Mouse (Mus musculus) C2C12 (cell line): Measurements from ENCODE around the gene Nek7. TPM values are rescaled to one million over a fixed set of nuclear protein-coding genes. Genes with fewer than 3 reads are reported as not detected.

Source experiments
- H3K27me3 ChIP-seq: one replicate; pipeline ENCODE4 v1.6.1; 2011; ENCODE audit not compliant: control insufficient read depth, insufficient read depth, insufficient read length
- H3K36me3 ChIP-seq: one replicate; pipeline ENCODE4 v1.6.1; 2011; ENCODE audit not compliant: control insufficient read depth, insufficient read depth
- H3K4me3 ChIP-seq: one replicate; pipeline ENCODE4 v1.5.1; 2011; ENCODE audit warnings: mild to moderate bottlenecking, control low read depth; ENCODE audit not compliant: poor library complexity, insufficient read depth, severe bottlenecking
- H3K79me2 ChIP-seq: one replicate; pipeline ENCODE4 v1.6.1; 2011; ENCODE audit not compliant: control insufficient read depth, insufficient read depth
- H3K79me3 ChIP-seq: one replicate; pipeline ENCODE4 v1.6.1; 2011; ENCODE audit warnings: low read depth, control low read depth
- H3ac ChIP-seq: one replicate; pipeline ENCODE3; 2011; ENCODE audit warnings: low read depth; ENCODE audit not compliant: control insufficient read depth, insufficient read length
- CEBPB ChIP-seq: IDR thresholded peaks from one replicate; pipeline ENCODE4 v1.6.1; 2011; ENCODE audit warnings: low read depth, mild to moderate bottlenecking, control low read depth, moderate library complexity
- CTCF ChIP-seq: IDR thresholded peaks from one replicate; pipeline ENCODE4 v1.5.1; 2011; ENCODE audit not compliant: control insufficient read depth, insufficient read depth, insufficient read length
- FOSL1 ChIP-seq: IDR thresholded peaks from one replicate; pipeline ENCODE4 v1.8.0; 2011; ENCODE audit warnings: mild to moderate bottlenecking, low read length; ENCODE audit not compliant: poor library complexity, insufficient read depth, severe bottlenecking
- MAX ChIP-seq: IDR thresholded peaks from one replicate; pipeline ENCODE4 v1.6.1; 2011; ENCODE audit warnings: mild to moderate bottlenecking, control low read depth
- MYOD1 ChIP-seq: IDR thresholded peaks from one replicate; pipeline ENCODE4 v1.6.1; 2011; ENCODE audit warnings: low read depth; ENCODE audit not compliant: control insufficient read depth, insufficient read length
- MYOG ChIP-seq: IDR thresholded peaks from one replicate; pipeline ENCODE4 v1.6.1; 2011; ENCODE audit not compliant: control insufficient read depth, insufficient read length; ENCODE audit errors: extremely low read depth
- USF1 ChIP-seq: IDR thresholded peaks from one replicate; pipeline ENCODE4 v1.6.1; 2011; ENCODE audit warnings: low read depth, mild to moderate bottlenecking, control low read depth, moderate library complexity
- polyA plus RNA-seq: library from polyadenylated mRNA; unstranded; fragments of >200 nt; fragmentation: generic; extraction: Trizol; gene quantifications from one replicate; pipeline ENCODE4 v1.2.1, GENCODE M21; 2012; ENCODE audit warnings: missing spikeins

Nek7 gene
- polyA plus RNA-seq, 1 experiment: 12.0 TPM

GRCm38 (mm10) chr1:138542170-138542515 is 77.8 kb downstream of the Nek7 start:
- H3K79me2 ChIP-seq: peaks cover 45% of the 10 kb centered on the region
- no peak overlapping the region for H3K4me3 ChIP-seq
- H3K27me3 ChIP-seq: no peaks in the 10 kb centered on the region
- H3K79me3 ChIP-seq: peaks cover 23% of the 10 kb centered on the region
- peaks cover 11% of the 10 kb centered on the region for H3K36me3 ChIP-seq
- no peak for TF ChIP-seq USF1
- TF ChIP-seq MAX: no peak
- no peak for TF ChIP-seq CEBPB
- TF ChIP-seq MYOG: no peak
- no peak for TF ChIP-seq MYOD1
- no peak for TF ChIP-seq FOSL1
- TF ChIP-seq CTCF: no peak
- H3ac ChIP-seq: no peak overlapping the region

GRCm38 (mm10) chr1:138541495-138542169 is 78.3 kb downstream of the Nek7 start:
- Histone ChIP-seq H3K79me3 (peaks cover 21% of the 10 kb centered on the region), H3K4me3 (no peak overlapping the region), H3K27me3 (no peaks in the 10 kb centered on the region), H3K79me2 (peaks cover 39% of the 10 kb centered on the region), H3K36me3 (peaks cover 11% of the 10 kb centered on the region), H3ac (no peak overlapping the region)
- TF ChIP-seq MAX: no peak

GRCm38 (mm10) chr1:138539713-138540112 is 80.2 kb downstream of the Nek7 start:
- Histone ChIP-seq H3K79me2 (peaks cover 35% of the 10 kb centered on the region), H3ac (no peak overlapping the region), H3K36me3 (peaks cover 11% of the 10 kb centered on the region), H3K27me3 (no peaks in the 10 kb centered on the region), H3K4me3 (no peak overlapping the region), H3K79me3 (peaks cover 17% of the 10 kb centered on the region)
- TF ChIP-seq MAX: no peak
- TF ChIP-seq USF1: no peak
- no peak for TF ChIP-seq CTCF
- no peak for TF ChIP-seq FOSL1
- no peak for TF ChIP-seq MYOD1
- TF ChIP-seq CEBPB: no peak
- no peak for TF ChIP-seq MYOG

GRCm38 (mm10) chr1:138538217-138538616 is 81.7 kb downstream of the Nek7 start:
- Histone ChIP-seq H3ac (no peak overlapping the region), H3K27me3 (no peaks in the 10 kb centered on the region), H3K4me3 (no peak overlapping the region), H3K36me3 (peaks cover 7% of the 10 kb centered on the region), H3K79me2 (peaks cover 47% of the 10 kb centered on the region), H3K79me3 (peaks cover 20% of the 10 kb centered on the region)
- TF ChIP-seq FOSL1 (no peak), MAX (no peak), CTCF (no peak), USF1 (no peak), CEBPB (no peak), MYOG (no peak), MYOD1 (no peak)

GRCm38 (mm10) chr1:138535758-138536574 is 84.0 kb downstream of the Nek7 start:
- Histone ChIP-seq H3K4me3 (peak overlapping the region; percentile 21), H3K79me3 (peaks cover 18% of the 10 kb centered on the region), H3ac (peak overlapping the region; percentile 40), H3K27me3 (no peaks in the 10 kb centered on the region), H3K36me3 (peaks cover 18% of the 10 kb centered on the region), H3K79me2 (peaks cover 47% of the 10 kb centered on the region)
- TF ChIP-seq CTCF (no peak), FOSL1 (peak; percentile 7), MYOD1 (peak; percentile 14)

GRCm38 (mm10) chr1:138530604-138531003 is 89.3 kb downstream of the Nek7 start:
- Histone ChIP-seq H3K27me3 (no peaks in the 10 kb centered on the region), H3K4me3 (no peak overlapping the region), H3K79me3 (peaks cover 11% of the 10 kb centered on the region), H3K36me3 (peaks cover 22% of the 10 kb centered on the region), H3ac (no peak overlapping the region), H3K79me2 (peaks cover 19% of the 10 kb centered on the region)
- no peak for TF ChIP-seq MAX
- TF ChIP-seq MYOG: no peak
- TF ChIP-seq FOSL1: no peak
- TF ChIP-seq CTCF: no peak
- TF ChIP-seq USF1: no peak
- no peak for TF ChIP-seq MYOD1
- TF ChIP-seq CEBPB: no peak
